Mouse (Mus musculus) ovary, adult 2 months (tissue): ENCODE results near the gene Fcf1. TPM values are rescaled to one million over a fixed set of nuclear protein-coding genes. Genes with fewer than 3 reads are reported as not detected.

ENCODE experiments used
- polyA plus RNA-seq: library from polyadenylated mRNA; depleted of rRNA; stranded (reverse); fragments of >200 nt; gene quantifications from 2 replicates; pipeline ENCODE4 v1.2.3, GENCODE M21; 2012; rRNA removed

Gene Fcf1
- polyA plus RNA-seq: 32.5 and 45.6 TPM in 2 replicates

DNA sequence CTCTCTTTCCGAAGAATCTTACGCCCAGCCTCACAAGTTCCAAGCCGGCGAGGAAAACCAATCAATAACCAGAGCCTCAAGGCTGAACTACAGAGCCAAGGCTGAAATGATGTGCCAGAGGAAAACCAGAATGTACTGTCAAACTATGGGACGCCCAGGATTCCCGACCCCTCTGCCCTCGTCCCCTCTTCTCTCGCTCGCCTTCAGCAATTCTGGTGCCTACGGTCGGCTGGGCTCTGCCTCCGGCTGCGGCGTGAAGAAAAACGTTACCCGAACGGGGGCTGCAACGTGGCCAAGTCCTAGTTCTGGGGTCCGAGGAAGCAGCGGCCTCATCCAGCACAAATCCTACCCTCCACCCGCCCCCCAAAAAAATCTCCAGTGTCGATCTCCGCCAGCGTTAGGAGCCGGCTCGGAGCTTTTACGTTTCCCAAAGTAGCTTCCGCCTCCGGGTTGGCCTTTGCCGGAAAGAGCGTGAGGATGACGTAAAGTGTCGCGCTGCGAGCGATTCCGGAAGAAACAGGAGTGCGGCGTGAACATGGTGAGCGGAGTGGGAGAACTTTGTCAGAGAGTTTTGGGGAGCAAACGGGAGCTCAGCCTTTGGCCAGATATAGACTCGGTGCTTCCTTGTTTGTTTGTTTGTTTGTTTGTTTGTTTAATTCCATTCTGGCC lies at the start of gene Fcf1, which contains the start of gene Arel1:
TSS of gene Fcf1 (plus strand) at position 470 of the 669 bp plus-strand sequence.
TSS of gene Arel1 (minus strand) at position 473 of the 669 bp plus-strand sequence.

DNA sequence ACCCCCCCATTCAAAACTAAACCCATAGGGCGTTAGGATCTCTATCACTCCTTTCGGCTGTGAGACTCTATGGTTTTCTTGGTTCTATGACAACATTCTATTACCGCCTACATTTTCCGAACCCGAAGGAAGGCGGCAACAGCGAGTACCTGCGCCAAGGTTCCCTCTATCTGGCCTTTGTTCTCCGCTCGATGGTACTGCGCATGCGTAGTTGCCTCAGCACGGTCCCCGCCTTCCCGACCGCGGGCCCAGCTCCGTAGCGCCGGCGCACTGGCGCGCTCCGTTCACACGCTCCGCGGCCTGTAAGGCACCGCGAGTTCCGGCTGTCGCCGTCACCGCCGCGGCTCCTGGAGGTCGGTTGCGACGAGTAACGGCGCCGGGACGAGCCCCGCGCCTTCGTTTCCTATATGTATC lies 25.4 kb downstream of the Fcf1 start, which contains the start of gene Ylpm1:
TSS of gene Ylpm1 (plus strand) at position 239 of the 414 bp plus-strand sequence.

Other genes starting within 250 kb of the Fcf1 start
- gene Npc2, start 197.7 kb upstream of the Fcf1 start, polyA plus RNA-seq: 189 and 241 TPM in 2 replicates
- gene Isca2, start 197.6 kb upstream of the Fcf1 start, polyA plus RNA-seq: 33.2 and 37.2 TPM in 2 replicates
- gene Ltbp2, start 94.4 kb upstream of the Fcf1 start, polyA plus RNA-seq: 18.6 and 19.3 TPM in 2 replicates
- gene Arel1, start within 50 bp of the Fcf1 start, polyA plus RNA-seq: 22.4 and 28.4 TPM in 2 replicates
- 13.6 and 19.2 TPM in 2 replicates for gene Ylpm1, start 25.4 kb downstream of the Fcf1 start, polyA plus RNA-seq
- 3.0 and 3.4 TPM in 2 replicates for gene Prox2, start 139.9 kb downstream of the Fcf1 start, polyA plus RNA-seq
- 70.4 and 82.0 TPM in 2 replicates for gene Dlst, start 139.9 kb downstream of the Fcf1 start, polyA plus RNA-seq
- gene Rps6kl1, start 180.4 kb downstream of the Fcf1 start, polyA plus RNA-seq: 1.0 and 1.3 TPM in 2 replicates
- gene Pgf, start 206.9 kb downstream of the Fcf1 start, polyA plus RNA-seq: 3.0 and 3.6 TPM in 2 replicates
- 131 and 144 TPM in 2 replicates for gene Eif2b2, start 248.6 kb downstream of the Fcf1 start, polyA plus RNA-seq